Comparison of ENCODE assay signal across 7 mouse cellular contexts in the genomic region with DNA sequence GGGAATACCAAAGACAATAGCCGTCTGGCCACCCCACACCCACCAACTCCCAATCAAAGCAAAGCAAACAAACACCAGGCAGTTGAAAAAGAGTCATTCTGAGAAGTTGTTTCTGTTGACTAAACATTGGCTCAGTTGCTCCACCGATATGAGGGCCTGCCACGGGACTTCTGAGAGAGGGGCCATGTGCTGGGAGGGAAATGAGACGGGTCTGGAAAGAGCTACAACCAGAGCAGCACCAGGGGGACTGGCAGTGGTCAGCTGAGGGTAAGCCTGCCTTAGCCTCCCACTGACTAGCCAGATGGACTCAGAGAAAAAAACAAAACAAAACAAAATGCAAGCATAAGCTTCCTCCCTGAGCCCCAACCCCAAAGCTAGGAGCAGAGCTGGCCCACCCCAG.
DNase-seq lines count a peak whose midpoint lies in the region; ATAC-seq and TF ChIP-seq lines count a peak whose summit lies in the region.

No protein-coding gene starts in this region.

- no peak for TF ChIP-seq EP300 in heart, adult 2 months (IDR thresholded peaks at IDR 0.05; ENCODE audit: insufficient read depth, low read depth, low read length)

- TF ChIP-seq CTCF in heart, adult 2 months (IDR thresholded peaks at IDR 0.05) = no peak

- no peaks in the 10 kb centered on the region for H3K36me3 ChIP-seq in kidney, embryonic 14.5 days (ENCODE audit: control insufficient read depth, insufficient read depth, low read length)
- no peaks in the 10 kb centered on the region for H3K36me3 ChIP-seq in liver, embryonic 13.5 days
- no peaks in the 10 kb centered on the region for H3K36me3 ChIP-seq in heart, adult 2 months (ENCODE audit: control insufficient read depth, insufficient read depth, low read length)

- intact Hi-C loops in heart, adult 2 months (cut with DNase I) = loop anchor here (5.0 kb wide), 1 partner anchor 101 kb away; no protein-coding TSS in a partner anchor

- no peaks in the 10 kb centered on the region for H3K79me2 ChIP-seq in heart, adult 2 months (replicated peaks; ENCODE audit: control insufficient read depth, insufficient read depth, low read length)

- no peak overlapping the region for H3K9ac ChIP-seq in kidney, embryonic 14.5 days (ENCODE audit: low read depth, low read length)
- no peak overlapping the region for H3K9ac ChIP-seq in liver, embryonic 13.5 days
- no peak overlapping the region for H3K9ac ChIP-seq in heart, adult 2 months (ENCODE audit: low read depth, low read length)

- H3K27ac ChIP-seq in kidney, embryonic 14.5 days (ENCODE audit: low read depth, low read length) = 0 out of 2 replicates have a peak overlapping the region, but pooled peaks have one; percentile 38
- peak overlapping the region; percentile 74 for H3K27ac ChIP-seq in liver, embryonic 13.5 days
- H3K27ac ChIP-seq in heart, adult 2 months = no peak overlapping the region; the same call in 1 of the 2 replicates

- no peak for TF ChIP-seq POLR2A in heart, adult 2 months (IDR thresholded peaks at IDR 0.05; ENCODE audit: insufficient read depth, low read depth, low read length)

- 0 out of 2 replicates have a peak, but pooled peaks have one; percentile 47 for ATAC-seq in kidney, embryonic 14.5 days (ENCODE audit: low FRiP score, low TSS enrichment)
- ATAC-seq in liver, embryonic 13.5 days (ENCODE audit: low read depth) = no peak

- H3K4me1 ChIP-seq in kidney, embryonic 14.5 days (ENCODE audit: control insufficient read depth, insufficient read depth, low read length) = peaks cover 54% of the 10 kb centered on the region
- H3K4me1 ChIP-seq in liver, embryonic 13.5 days (replicated peaks) = peaks cover 58% of the 10 kb centered on the region
- H3K4me1 ChIP-seq in heart, adult 2 months (ENCODE audit: control insufficient read depth, insufficient read depth, low read length) = peaks cover 24% of the 10 kb centered on the region

- H3K4me2 ChIP-seq in kidney, embryonic 14.5 days (replicated peaks; ENCODE audit: low read depth, low read length) = no peak overlapping the region; the same call in 1 of the 2 replicates
- H3K4me2 ChIP-seq in liver, embryonic 13.5 days = no peak overlapping the region

- no peak for DNase-seq in kidney, postnatal 25 days
- DNase-seq in brain, adult 2 months (ENCODE audit: low read depth, low spot score) = peak; percentile 57
- peak; percentile 34 to 35 for DNase-seq in cerebellum, postnatal 36 days
- DNase-seq in liver, embryonic 13.5 days = no peak
- no peak for DNase-seq in right cerebral cortex, postnatal 36 days (ENCODE audit: low spot score in 2 of 2)
- DNase-seq in heart, adult 2 months = no peak

- 20% methylated on average over 4 of the region's 4 CpGs for WGBS in kidney, embryonic 14.5 days
- 8% methylated on average over 4 of the region's 4 CpGs for WGBS in liver, embryonic 13.5 days (ENCODE audit: insufficient replicate concordance)
- WGBS in heart, adult 2 months = 60% methylated on average over 4 of the region's 4 CpGs

- H3K27me3 ChIP-seq in kidney, embryonic 14.5 days (ENCODE audit: control insufficient read depth, insufficient read depth, low read length) = no peaks in the 10 kb centered on the region
- no peaks in the 10 kb centered on the region for H3K27me3 ChIP-seq in liver, embryonic 13.5 days
- H3K27me3 ChIP-seq in heart, adult 2 months (ENCODE audit: control insufficient read depth, insufficient read depth, low read length) = no peaks in the 10 kb centered on the region

- H3K9me3 ChIP-seq in kidney, embryonic 14.5 days (ENCODE audit: control insufficient read depth, low read length) = no peaks in the 10 kb centered on the region
- H3K9me3 ChIP-seq in liver, embryonic 13.5 days (replicated peaks) = no peaks in the 10 kb centered on the region

- no peak overlapping the region for H3K4me3 ChIP-seq in kidney, embryonic 14.5 days (ENCODE audit: low read length)
- no peak overlapping the region for H3K4me3 ChIP-seq in liver, embryonic 13.5 days (replicated peaks)
- H3K4me3 ChIP-seq in heart, adult 2 months = no peak overlapping the region

Comparison
In these comparisons a context has a peak if more than half of its experiments do, and no peak if none do; other contexts are left out.
1. DNase-seq: peak in brain, adult 2 months (single experiment) and cerebellum, postnatal 36 days (2 of 2); none in kidney, postnatal 25 days (0 of 2), liver, embryonic 13.5 days (single experiment), right cerebral cortex, postnatal 36 days (0 of 2) and heart, adult 2 months (0 of 2).